Mouse (Mus musculus) ES-E14 (cell line): Measurements from ENCODE around the gene Hspb7.

Experiments
- CHD2 ChIP-seq: IDR thresholded peaks from 2 replicates; pipeline ENCODE4 v1.6.1; 2014; ENCODE audit warnings: mild to moderate bottlenecking, low read depth, low read length, inconsistent platforms
- HCFC1 ChIP-seq: IDR thresholded peaks from 2 replicates; pipeline ENCODE4 v1.6.1; 2012; ENCODE audit warnings: low read length, inconsistent platforms, borderline replicate concordance; ENCODE audit not compliant: insufficient read depth
- MAFK ChIP-seq: IDR thresholded peaks from 2 replicates; pipeline ENCODE4 v1.6.1; 2014; ENCODE audit warnings: mild to moderate bottlenecking, low read depth, low read length, inconsistent platforms; ENCODE audit not compliant: insufficient read depth
- ZC3H11A ChIP-seq: IDR thresholded peaks from 2 replicates; pipeline ENCODE4 v1.6.1; 2012; ENCODE audit warnings: low read depth, mild to moderate bottlenecking, inconsistent platforms, low read length, borderline replicate concordance
- ZNF384 ChIP-seq: IDR thresholded peaks from 2 replicates; pipeline ENCODE4 v1.6.1; 2012; ENCODE audit warnings: low read depth, low read length, inconsistent platforms

DNA sequence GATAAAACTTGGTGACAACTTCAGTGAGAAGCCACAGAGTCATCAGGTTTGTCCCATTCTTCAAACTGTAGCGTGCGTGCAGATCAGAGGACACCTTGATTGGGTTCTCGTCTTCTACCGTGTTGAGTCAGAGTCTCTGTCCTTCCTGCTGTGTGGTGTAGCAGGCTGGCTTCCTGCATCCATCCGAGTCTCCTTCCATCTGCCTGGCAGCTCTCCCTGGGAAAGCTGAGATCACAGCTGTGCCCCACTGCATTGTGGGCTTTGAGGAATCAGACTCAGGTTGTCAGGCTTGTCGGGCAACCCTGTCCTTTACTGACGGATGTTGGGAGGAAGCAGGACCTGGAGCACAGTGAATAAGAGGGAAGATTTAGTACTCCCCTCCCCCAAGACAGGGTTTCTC lies 25.6 kb downstream of the Hspb7 start:
- TF ChIP-seq CHD2 (no peak), HCFC1 (no peak), ZNF384 (no peak), MAFK (no peak), ZC3H11A (no peak)
